Mouse (Mus musculus) hindbrain, embryonic 14.5 days (tissue): ENCODE data around the gene Zfp941. TPM values are rescaled to one million over a fixed set of nuclear protein-coding genes. Genes with fewer than 3 reads are reported as not detected.
"Not testable (repeated sequence)": the region's sequence is repeated elsewhere in the genome, so short reads cannot be mapped to it uniquely, and the experiment has no call there.

Source experiments
- ATAC-seq: fragments of 200-750 bp; cut with Nextera tagmentation; 2 replicates; pipeline ENCODE4 v1.8.0; 2017; ENCODE audit warnings: moderate number of reproducible peaks, mild to moderate bottlenecking, moderate TSS enrichment, moderate library complexity; ENCODE audit not compliant: low FRiP score
- DNase-seq: peaks from one replicate; pipeline ENCODE4 v3.0.0-alpha.2; 2015; ENCODE audit warnings: low spot score
- H3K27ac ChIP-seq: fragments of 300-500 bp; sonication (generic); 2 replicates; pipeline ENCODE4 v1.5.1; 2014; ENCODE audit warnings: mild to moderate bottlenecking, moderate library complexity
- H3K27me3 ChIP-seq: fragments of 300-500 bp; sonication (generic); 2 replicates; pipeline ENCODE4 v1.6.1; 2014; ENCODE audit warnings: mild to moderate bottlenecking, low read length, mixed read lengths; ENCODE audit not compliant: control insufficient read depth, insufficient read depth
- H3K36me3 ChIP-seq: fragments of 300-500 bp; sonication (generic); replicated peaks from 2 replicates; pipeline ENCODE4 v1.6.1; 2014; ENCODE audit not compliant: control insufficient read depth, insufficient read depth
- H3K4me1 ChIP-seq: fragments of 300-500 bp; sonication (generic); replicated peaks from 2 replicates; pipeline ENCODE4 v1.6.1; 2014; ENCODE audit warnings: antibody characterized with exemption, low read length, mixed read lengths; ENCODE audit not compliant: control insufficient read depth, insufficient read depth
- H3K4me2 ChIP-seq: fragments of 300-500 bp; sonication (generic); replicated peaks from 2 replicates; pipeline ENCODE4 v1.6.1; 2014; ENCODE audit warnings: mild to moderate bottlenecking, moderate library complexity
- H3K4me3 ChIP-seq: fragments of 300-500 bp; sonication (generic); replicated peaks from 2 replicates; pipeline ENCODE4 v1.5.1; 2014; ENCODE audit warnings: mild to moderate bottlenecking, low read length
- H3K9ac ChIP-seq: fragments of 300-500 bp; sonication (generic); 2 replicates; pipeline ENCODE4 v1.6.1; 2014
- H3K9me3 ChIP-seq: fragments of 300-500 bp; sonication (generic); 2 replicates; pipeline ENCODE4 v1.6.1; 2016; ENCODE audit warnings: low read length; ENCODE audit not compliant: control insufficient read depth
- WGBS: fragments of 180-500 bp; shearing (Covaris S2); extraction: QIAGEN DNeasy Blood & Tissue Kit; methylation state at CpG from one replicate; pipeline ENCODE4 v1.1.7; 2014; 5-methylcytosine and 5-hydroxymethylcytosine counted together
- polyA plus RNA-seq: library from polyadenylated mRNA; unstranded; fragments of >200 nt; fragmentation: Nextera tagmentation; extraction: Ambion mirVana; gene quantifications from 2 replicates; pipeline ENCODE4 v1.2.1, GENCODE M21; 2014

Zfp941 gene
- polyA plus RNA-seq, 1 experiment from 2014 or later, result 33.7 TPM

DNA sequence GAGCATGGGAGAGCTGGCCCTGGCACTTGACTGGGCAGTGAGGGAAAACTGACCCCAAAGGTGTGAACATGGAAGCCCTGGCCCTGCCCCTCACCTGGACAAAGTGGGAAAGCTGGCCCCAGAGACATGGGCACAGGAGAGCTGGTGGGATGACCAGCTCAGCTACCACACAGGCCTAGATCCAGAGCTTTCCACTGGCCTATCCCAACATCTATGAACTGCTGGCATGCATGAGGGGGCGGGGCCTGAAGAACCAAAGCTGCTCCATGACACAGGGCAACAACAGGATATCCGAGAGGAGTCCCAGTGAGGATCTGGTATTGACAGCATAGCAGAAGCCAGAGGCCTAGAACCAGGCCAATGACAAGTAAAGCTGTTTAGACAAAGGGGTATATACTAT lies 23.8 kb downstream of the Zfp941 start:
- ATAC-seq (no peak), DNase-seq (no peak)
- Histone ChIP-seq H3K4me1 (no peaks in the 10 kb centered on the region), H3K36me3 (no peaks in the 10 kb centered on the region), H3K4me2 (no peak overlapping the region), H3K9me3 (no peaks in the 10 kb centered on the region), H3K27ac (no peak overlapping the region), H3K4me3 (no peak overlapping the region), H3K9ac (no peak overlapping the region), H3K27me3 (no peaks in the 10 kb centered on the region)
- WGBS, result 79% methylated on average over 2 of the region's 2 CpGs

DNA sequence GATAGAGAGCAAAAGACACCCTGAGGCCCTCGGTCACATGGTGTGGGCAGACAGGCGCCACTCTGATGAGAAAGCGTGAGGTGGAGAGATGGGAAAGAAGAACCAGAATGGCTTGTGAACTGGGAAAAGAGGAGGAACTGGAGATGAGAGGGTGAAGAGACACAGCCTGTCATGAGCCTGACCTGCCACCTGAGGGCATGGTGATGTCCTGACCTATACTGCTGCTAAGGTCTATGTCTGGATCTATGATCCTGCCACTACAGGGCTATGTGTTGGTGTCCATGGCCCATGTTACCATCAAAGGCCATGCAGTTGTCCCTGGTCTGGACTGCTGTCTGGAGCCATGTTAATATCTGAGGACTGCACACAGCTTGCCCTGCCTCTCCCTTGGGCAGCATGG lies 24.4 kb downstream of the Zfp941 start:
- Histone ChIP-seq H3K9me3 (no peaks in the 10 kb centered on the region), H3K4me1 (no peaks in the 10 kb centered on the region), H3K36me3 (no peaks in the 10 kb centered on the region), H3K4me2 (no peak overlapping the region), H3K9ac (no peak overlapping the region), H3K4me3 (no peak overlapping the region), H3K27me3 (no peaks in the 10 kb centered on the region), H3K27ac (no peak overlapping the region)
- WGBS, result 94% methylated on average over 3 of the region's 3 CpGs
- no peak for ATAC-seq
- DNase-seq, result no peak

GRCm38 (mm10) chr7:140793541-140793940 lies 28.4 kb downstream of the Zfp941 start:
- WGBS, result 85% methylated on average over 4 of the region's 4 CpGs
- no peak overlapping the region for H3K4me3 ChIP-seq
- ATAC-seq, result no peak

DNA sequence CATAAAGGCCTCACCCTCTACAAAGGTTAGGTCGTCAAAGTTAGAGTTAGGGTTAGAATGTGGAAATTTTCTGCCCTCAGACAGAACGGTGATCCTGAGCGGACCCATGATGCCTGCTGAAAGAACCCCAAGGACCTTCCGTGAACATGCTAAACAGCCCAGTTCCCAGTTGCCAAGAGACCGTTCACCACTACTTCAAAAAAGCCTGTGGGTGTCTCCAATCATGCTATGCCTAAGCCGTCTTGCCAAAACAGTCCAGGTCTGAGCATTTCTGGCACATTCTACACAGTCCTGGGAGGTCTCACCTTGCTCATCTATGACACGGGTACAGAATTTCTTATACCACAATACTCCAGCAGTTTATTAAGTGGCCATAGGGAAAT lies 33.9 kb downstream of the Zfp941 start:
- no peak overlapping the region for H3K9ac ChIP-seq
- H3K27me3 ChIP-seq, result no peaks in the 10 kb centered on the region
- no peaks in the 10 kb centered on the region for H3K4me1 ChIP-seq
- no peaks in the 10 kb centered on the region for H3K9me3 ChIP-seq
- no peak overlapping the region for H3K4me2 ChIP-seq
- ATAC-seq (no peak), DNase-seq (no peak)
- 87% methylated on average over 7 of the region's 7 CpGs for WGBS
- no peak overlapping the region for H3K27ac ChIP-seq
- H3K36me3 ChIP-seq, result no peaks in the 10 kb centered on the region
- H3K4me3 ChIP-seq, result no peak overlapping the region

More at GRCm38 (mm10) chr7:140793541-140793940, 28.4 kb downstream of the Zfp941 start:
- H3K4me2 ChIP-seq, result no peak overlapping the region
- no peak for DNase-seq
- H3K9ac ChIP-seq, result no peak overlapping the region
- no peaks in the 10 kb centered on the region for H3K9me3 ChIP-seq
- H3K27ac ChIP-seq, result no peak overlapping the region
- no peaks in the 10 kb centered on the region for H3K27me3 ChIP-seq
- no peaks in the 10 kb centered on the region for H3K36me3 ChIP-seq
- H3K4me1 ChIP-seq, result no peaks in the 10 kb centered on the region

DNA sequence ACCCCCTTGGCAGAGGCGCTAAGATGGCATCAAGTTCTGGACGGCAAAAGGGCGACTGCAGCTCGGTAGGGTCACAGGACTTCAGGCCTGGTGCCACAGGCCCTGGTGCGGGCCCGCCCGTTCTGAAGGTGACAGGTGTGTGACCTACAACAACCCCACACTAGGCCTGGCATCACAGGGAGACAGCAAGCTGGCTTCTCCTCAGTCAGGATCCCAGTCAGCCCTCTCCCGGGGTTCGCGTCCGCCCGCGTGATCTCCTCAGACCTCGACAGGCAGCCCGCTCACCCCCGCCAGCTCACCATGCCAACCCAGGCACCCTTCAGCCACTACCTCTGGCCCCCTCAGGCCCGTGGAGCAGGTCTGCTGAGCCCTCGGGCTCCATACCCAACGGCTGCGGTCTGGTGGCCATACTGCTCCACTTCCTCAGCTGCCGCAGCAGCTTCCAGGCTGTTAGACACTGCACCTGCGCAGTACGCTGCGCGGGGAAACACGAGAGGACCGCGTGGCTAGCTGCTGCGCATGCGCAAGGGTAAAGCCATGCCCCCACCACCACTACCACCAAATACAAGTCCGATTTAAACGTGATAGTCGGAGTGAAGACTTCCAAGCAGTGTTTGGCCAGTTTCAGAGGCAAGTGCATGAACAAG lies 34.4 kb downstream of the Zfp941 start, which contains the start of gene Syce1:
Gene Syce1 (minus strand): TSS at position 447 of the 647 bp plus-strand sequence.
- H3K9ac ChIP-seq, result no peak within 1 kb of the TSS
- no peaks in the 10 kb centered on the region for H3K4me1 ChIP-seq
- 85% methylated on average over 33 of the region's 33 CpGs for WGBS
- no peak within 1 kb of the TSS for H3K4me3 ChIP-seq
- ATAC-seq (no peak), DNase-seq (no peak)
- no peak within 1 kb of the TSS for H3K27ac ChIP-seq
- no peaks in the 10 kb centered on the region for H3K27me3 ChIP-seq
- H3K36me3 ChIP-seq, result no peaks in the 10 kb centered on the region
- H3K9me3 ChIP-seq, result no peaks in the 10 kb centered on the region
- H3K4me2 ChIP-seq, result no peak within 1 kb of the TSS

- Histone ChIP-seq H3K27ac (no peak overlapping the region), H3K9ac (no peak overlapping the region), H3K4me1 (no peaks in the 10 kb centered on the region), H3K36me3 (no peaks in the 10 kb centered on the region), H3K4me2 (no peak overlapping the region), H3K9me3 (no peaks in the 10 kb centered on the region), H3K4me3 (no peak overlapping the region), H3K27me3 (no peaks in the 10 kb centered on the region)
- 82% methylated on average over 4 of the region's 4 CpGs for WGBS
- no peak for ATAC-seq
- DNase-seq, result no peak
These were observed 41.4 kb downstream of the Zfp941 start for GRCm38 (mm10) chr7:140780548-140780947.

DNA sequence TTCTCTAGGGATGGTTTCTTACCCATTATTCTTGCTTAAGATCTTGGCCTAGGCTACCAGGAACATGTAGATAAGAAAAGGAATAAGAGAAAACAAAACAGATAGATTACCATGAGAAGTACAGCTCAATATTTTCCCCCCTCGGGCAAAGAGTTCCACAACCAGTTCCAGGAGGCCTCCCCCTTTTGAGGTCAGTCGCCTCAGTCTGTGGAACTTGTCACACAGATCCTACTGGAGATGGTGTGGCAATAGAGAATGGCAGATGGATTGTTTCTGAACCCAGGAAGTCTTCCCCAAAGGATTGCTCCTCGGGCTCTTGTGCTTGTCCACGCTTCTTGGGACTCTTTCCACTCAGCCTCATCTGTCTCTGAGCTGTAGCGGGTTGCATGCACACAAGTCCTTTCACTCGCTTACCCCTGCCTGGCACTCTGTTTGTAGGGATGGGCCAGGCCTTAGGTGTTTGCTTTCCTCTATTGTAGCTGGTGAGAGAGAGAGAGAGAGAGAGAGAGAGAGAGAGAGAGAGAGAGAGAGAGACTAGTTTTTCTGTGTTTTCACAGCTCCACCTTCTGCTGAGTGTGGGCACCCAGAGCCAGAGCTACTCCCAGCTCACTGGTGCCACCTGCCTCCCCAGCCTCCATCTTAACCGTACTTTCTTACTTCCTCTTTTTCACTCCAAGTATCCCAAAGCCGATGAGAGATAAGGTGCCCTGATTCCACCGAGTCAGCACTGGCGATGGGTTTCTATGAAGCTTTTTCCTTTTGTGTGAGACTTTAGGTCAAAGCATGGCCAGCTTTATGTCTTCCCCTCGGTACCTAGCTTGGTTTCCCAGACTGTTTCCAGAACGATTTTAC lies 55.9 kb downstream of the Zfp941 start:
- DNase-seq (no peak), ATAC-seq (no peak)
- Histone ChIP-seq H3K4me2 (no peak overlapping the region), H3K27me3 (no peaks in the 10 kb centered on the region), H3K27ac (no peak overlapping the region), H3K9ac (no peak overlapping the region), H3K36me3 (no peaks in the 10 kb centered on the region), H3K4me1 (no peaks in the 10 kb centered on the region), H3K9me3 (no peaks in the 10 kb centered on the region), H3K4me3 (no peak overlapping the region)
- WGBS, result 77% methylated on average over 12 of the region's 12 CpGs

- not testable (repeated sequence) for H3K9ac ChIP-seq, H3K9me3 ChIP-seq, H3K4me1 ChIP-seq, H3K27me3 ChIP-seq, H3K4me3 ChIP-seq, ATAC-seq, H3K4me2 ChIP-seq, DNase-seq, H3K36me3 ChIP-seq, H3K27ac ChIP-seq
- 74% methylated on average over 1 of the region's 1 CpGs for WGBS
These were observed 56.6 kb downstream of the Zfp941 start for GRCm38 (mm10) chr7:140765391-140765790.

GRCm38 (mm10) chr7:140763447-140764020 lies 58.4 kb downstream of the Zfp941 start, which contains the start of gene Cyp2e1:
Gene Cyp2e1 (plus strand): TSS chr7:140763739.
- H3K4me2 ChIP-seq, result no peak within 1 kb of the TSS
- no peak for DNase-seq
- no peak within 1 kb of the TSS for H3K9ac ChIP-seq
- H3K27me3 ChIP-seq, result no peaks in the 10 kb centered on the region
- H3K4me1 ChIP-seq, result no peaks in the 10 kb centered on the region
- WGBS, result 93% methylated on average over 7 of the region's 7 CpGs
- ATAC-seq, result no peak
- no peaks in the 10 kb centered on the region for H3K36me3 ChIP-seq
- no peak within 1 kb of the TSS for H3K4me3 ChIP-seq
- H3K27ac ChIP-seq, result no peak within 1 kb of the TSS
- no peaks in the 10 kb centered on the region for H3K9me3 ChIP-seq
